ENCODE assay signal across 8 mouse cellular contexts in the genomic region with DNA sequence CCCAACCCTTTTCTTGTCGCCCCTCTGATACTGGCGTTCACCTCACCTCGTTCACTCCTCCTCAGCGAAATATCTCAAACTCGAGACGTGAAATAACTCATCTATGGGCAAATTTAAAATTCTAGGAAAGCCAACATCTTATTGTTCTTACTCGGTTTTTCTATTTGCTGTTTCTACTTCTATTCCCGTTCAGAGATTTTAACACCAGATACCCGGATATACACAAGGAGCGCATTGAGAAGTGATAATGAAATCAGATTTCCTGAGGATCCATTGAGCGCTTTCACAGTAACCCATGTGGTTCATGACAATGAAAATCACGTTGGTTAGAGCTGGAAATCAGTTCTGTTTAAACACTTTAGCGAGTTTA. TPM values are rescaled to one million over a fixed set of nuclear protein-coding genes. Genes with fewer than 3 reads are reported as not detected.
A peak's percentile ranks its signal among the peaks of the same experiment; 100 is the strongest.
DNase-seq lines count a peak whose midpoint lies in the region; ATAC-seq lines count a peak whose summit lies in the region.

No protein-coding gene starts in this region.

- peaks cover 22% of the 10 kb centered on the region for H3K36me3 ChIP-seq in heart, embryonic 16.5 days (ENCODE audit: control insufficient read depth, insufficient read depth)
- peaks cover 24% of the 10 kb centered on the region for H3K36me3 ChIP-seq in hindbrain, embryonic 12.5 days
- peaks cover 31% of the 10 kb centered on the region for H3K36me3 ChIP-seq in midbrain, embryonic 13.5 days

- peak overlapping the region; percentile 97 for H3K9ac ChIP-seq in heart, embryonic 16.5 days (ENCODE audit: low read length)
- H3K9ac ChIP-seq in hindbrain, embryonic 12.5 days = peak overlapping the region; percentile 93
- H3K9ac ChIP-seq in midbrain, embryonic 13.5 days (replicated peaks) = peak overlapping the region; percentile 93

- under 1% methylated on average over 13 of the region's 13 CpGs for WGBS in heart, embryonic 16.5 days
- WGBS in hindbrain, embryonic 12.5 days = 2% methylated on average over 13 of the region's 13 CpGs
- 0% methylated on average over 13 of the region's 13 CpGs for WGBS in midbrain, embryonic 13.5 days

- peak overlapping the region; percentile 91 for H3K27ac ChIP-seq in heart, embryonic 16.5 days (ENCODE audit: low read length)
- peak overlapping the region; percentile 92 for H3K27ac ChIP-seq in hindbrain, embryonic 12.5 days
- H3K27ac ChIP-seq in midbrain, embryonic 13.5 days = peak overlapping the region; percentile 93

- H3K4me1 ChIP-seq in heart, embryonic 16.5 days (ENCODE audit: control insufficient read depth, insufficient read depth, low read length) = peaks cover 18% of the 10 kb centered on the region
- H3K4me1 ChIP-seq in hindbrain, embryonic 12.5 days = peaks cover 20% of the 10 kb centered on the region
- H3K4me1 ChIP-seq in midbrain, embryonic 13.5 days (replicated peaks) = peaks cover 21% of the 10 kb centered on the region

- peak overlapping the region; percentile 99 for H3K4me3 ChIP-seq in heart, embryonic 16.5 days (ENCODE audit: low read length)
- peak overlapping the region; percentile 85 for H3K4me3 ChIP-seq in hindbrain, embryonic 12.5 days
- H3K4me3 ChIP-seq in midbrain, embryonic 13.5 days (replicated peaks) = peak overlapping the region; percentile 91

- DNase-seq in heart, adult 9 months (ENCODE audit: low spot score in 2 of 2) = no peak
- peak; percentile 69 for DNase-seq in Muller cell, postnatal 12 days (ENCODE audit: inconsistent ontology term)
- no peak for DNase-seq in layer of hippocampus, postnatal 14 days (ENCODE audit: low spot score in 2 of 2)
- DNase-seq in thymus, postnatal 36 days = no peak
- DNase-seq in spleen, postnatal 10 days (ENCODE audit: low spot score in 2 of 2) = no peak

- no peaks in the 10 kb centered on the region for H3K9me3 ChIP-seq in heart, embryonic 16.5 days (replicated peaks; ENCODE audit: control insufficient read depth, low read length)
- H3K9me3 ChIP-seq in hindbrain, embryonic 12.5 days (replicated peaks) = no peaks in the 10 kb centered on the region
- no peaks in the 10 kb centered on the region for H3K9me3 ChIP-seq in midbrain, embryonic 13.5 days

- no peak for ATAC-seq in heart, embryonic 16.5 days (replicated peaks; ENCODE audit: extremely low read depth, insufficient read depth, low FRiP score)
- ATAC-seq in hindbrain, embryonic 12.5 days (ENCODE audit: low FRiP score) = no peak
- ATAC-seq in midbrain, embryonic 13.5 days = no peak

- no peaks in the 10 kb centered on the region for H3K27me3 ChIP-seq in heart, embryonic 16.5 days (ENCODE audit: control insufficient read depth, insufficient read depth, low read length)
- no peaks in the 10 kb centered on the region for H3K27me3 ChIP-seq in hindbrain, embryonic 12.5 days
- H3K27me3 ChIP-seq in midbrain, embryonic 13.5 days = no peaks in the 10 kb centered on the region

- peak overlapping the region; percentile 85 for H3K4me2 ChIP-seq in heart, embryonic 16.5 days (ENCODE audit: low read depth, low read length)
- peak overlapping the region; percentile 66 for H3K4me2 ChIP-seq in hindbrain, embryonic 12.5 days (replicated peaks)
- H3K4me2 ChIP-seq in midbrain, embryonic 13.5 days (replicated peaks) = peak overlapping the region; percentile 68

RNA-seq across cellular contexts. Expression of gene Mtch2, which starts 0.7 kb away (rescaled TPM):
- 259 and 270 TPM in 2 replicates for polyA plus RNA-seq in heart, embryonic 16.5 days (2015; fragmentation: Nextera tagmentation; extraction: Ambion mirVana)
- polyA plus RNA-seq in hindbrain, embryonic 12.5 days (2016; fragmentation: Nextera tagmentation; extraction: Ambion mirVana) = 209 TPM in 2 replicates
- polyA plus RNA-seq in midbrain, embryonic 13.5 days (2015; fragmentation: Nextera tagmentation; extraction: Ambion mirVana) = 246 and 259 TPM in 2 replicates
- total RNA-seq in layer of hippocampus, postnatal 14 days (2021) = 100 to 1,000 TPM; 134 to 139 TPM

RNA-seq across cellular contexts. Expression of gene C1qtnf4, which starts 38.0 kb away (rescaled TPM):
- polyA plus RNA-seq in heart, embryonic 16.5 days (2015; fragmentation: Nextera tagmentation; extraction: Ambion mirVana) = 10.8 and 11.2 TPM in 2 replicates
- 55.5 and 58.3 TPM in 2 replicates for polyA plus RNA-seq in hindbrain, embryonic 12.5 days (2016; fragmentation: Nextera tagmentation; extraction: Ambion mirVana)
- 18.1 and 27.3 TPM in 2 replicates for polyA plus RNA-seq in midbrain, embryonic 13.5 days (2015; fragmentation: Nextera tagmentation; extraction: Ambion mirVana)
- total RNA-seq in layer of hippocampus, postnatal 14 days (2021) = 100 to 1,000 TPM; 172 to 176 TPM

RNA-seq across cellular contexts. Expression of gene Kbtbd4, which starts 56.9 kb away (rescaled TPM):
- polyA plus RNA-seq in heart, embryonic 16.5 days (2015; fragmentation: Nextera tagmentation; extraction: Ambion mirVana) = 27.8 and 29.1 TPM in 2 replicates
- 49.8 and 56.6 TPM in 2 replicates for polyA plus RNA-seq in hindbrain, embryonic 12.5 days (2016; fragmentation: Nextera tagmentation; extraction: Ambion mirVana)
- polyA plus RNA-seq in midbrain, embryonic 13.5 days (2015; fragmentation: Nextera tagmentation; extraction: Ambion mirVana) = 63.1 and 64.2 TPM in 2 replicates
- total RNA-seq in layer of hippocampus, postnatal 14 days (2021) = 10 to 100 TPM; 31.3 to 38.8 TPM

RNA-seq across cellular contexts. Expression of gene Ndufs3, which starts 57.0 kb away (rescaled TPM):
- polyA plus RNA-seq in heart, embryonic 16.5 days (2015; fragmentation: Nextera tagmentation; extraction: Ambion mirVana) = 414 and 420 TPM in 2 replicates
- 182 and 188 TPM in 2 replicates for polyA plus RNA-seq in hindbrain, embryonic 12.5 days (2016; fragmentation: Nextera tagmentation; extraction: Ambion mirVana)
- 210 TPM in 2 replicates for polyA plus RNA-seq in midbrain, embryonic 13.5 days (2015; fragmentation: Nextera tagmentation; extraction: Ambion mirVana)
- total RNA-seq in layer of hippocampus, postnatal 14 days (2021) = 100 to 1,000 TPM; 226 to 232 TPM
